Mouse (Mus musculus): ENCODE data around the gene Limch1. TPM values are rescaled to one million over a fixed set of nuclear protein-coding genes. Genes with fewer than 3 reads are reported as not detected.

Limch1 gene
- polyA plus RNA-seq, 1 experiment from 2014 or later, result 13.0 TPM

- 58% methylated on average over 2 of the region's 2 CpGs for WGBS
- Histone ChIP-seq H3K4me2 (ENCODE audit: low read depth, low read length) (no peak overlapping the region), H3K36me3 (ENCODE audit: control insufficient read depth, insufficient read depth, low read length) (no peaks in the 10 kb centered on the region), H3K27ac (ENCODE audit: low read length) (no peak overlapping the region), H3K4me3 (replicated peaks; ENCODE audit: low read length) (no peak overlapping the region), H3K9me3 (replicated peaks; ENCODE audit: control insufficient read depth, low read length) (no peaks in the 10 kb centered on the region), H3K27me3 (ENCODE audit: control insufficient read depth, insufficient read depth, low read length) (no peaks in the 10 kb centered on the region), H3K4me1 (ENCODE audit: control insufficient read depth, insufficient read depth, low read length) (no peaks in the 10 kb centered on the region), H3K9ac (ENCODE audit: low read length) (no peak overlapping the region)
- ATAC-seq (ENCODE audit: insufficient read depth, low FRiP score), result no peak
These were observed 221.5 kb downstream of the Limch1 start for GRCm38 (mm10) chr5:66967147-66967546.

GRCm38 (mm10) chr5:66967646-66968045 lies 222.0 kb downstream of the Limch1 start:
- Histone ChIP-seq H3K4me3 (replicated peaks; ENCODE audit: low read length) (peak overlapping the region; percentile 11; the same call in 1 of the 2 replicates), H3K4me2 (ENCODE audit: low read depth, low read length) (peak overlapping the region; percentile 36), H3K9me3 (replicated peaks; ENCODE audit: control insufficient read depth, low read length) (no peaks in the 10 kb centered on the region), H3K27ac (ENCODE audit: low read length) (no peak overlapping the region), H3K36me3 (ENCODE audit: control insufficient read depth, insufficient read depth, low read length) (no peaks in the 10 kb centered on the region), H3K9ac (ENCODE audit: low read length) (no peak overlapping the region), H3K4me1 (ENCODE audit: control insufficient read depth, insufficient read depth, low read length) (no peaks in the 10 kb centered on the region), H3K27me3 (ENCODE audit: control insufficient read depth, insufficient read depth, low read length) (no peaks in the 10 kb centered on the region)
- ATAC-seq (ENCODE audit: insufficient read depth, low FRiP score), result no peak
- 57% methylated on average over 4 of the region's 4 CpGs for WGBS

GRCm38 (mm10) chr5:66968059-66968833 lies 222.6 kb downstream of the Limch1 start:
- H3K9ac ChIP-seq (ENCODE audit: low read length), result no peak overlapping the region
- H3K9me3 ChIP-seq (replicated peaks; ENCODE audit: control insufficient read depth, low read length), result no peaks in the 10 kb centered on the region
- 16% methylated on average over 23 of the region's 23 CpGs for WGBS
- no peaks in the 10 kb centered on the region for H3K27me3 ChIP-seq (ENCODE audit: control insufficient read depth, insufficient read depth, low read length)
- no peaks in the 10 kb centered on the region for H3K4me1 ChIP-seq (ENCODE audit: control insufficient read depth, insufficient read depth, low read length)
- H3K36me3 ChIP-seq (ENCODE audit: control insufficient read depth, insufficient read depth, low read length), result no peaks in the 10 kb centered on the region
- H3K4me2 ChIP-seq (ENCODE audit: low read depth, low read length), result peak overlapping the region; percentile 36
- H3K27ac ChIP-seq (ENCODE audit: low read length), result no peak overlapping the region
- ATAC-seq (ENCODE audit: insufficient read depth, low FRiP score), result 0 out of 2 replicates have a peak, but pooled peaks have one; percentile 58
- H3K4me3 ChIP-seq (replicated peaks; ENCODE audit: low read length), result peak overlapping the region; percentile 11

- no peak overlapping the region for H3K9ac ChIP-seq (ENCODE audit: low read length)
- no peak overlapping the region for H3K4me3 ChIP-seq (replicated peaks; ENCODE audit: low read length)
- no peaks in the 10 kb centered on the region for H3K9me3 ChIP-seq (replicated peaks; ENCODE audit: control insufficient read depth, low read length)
- H3K4me1 ChIP-seq (ENCODE audit: control insufficient read depth, insufficient read depth, low read length), result no peaks in the 10 kb centered on the region
- H3K4me2 ChIP-seq (ENCODE audit: low read depth, low read length), result no peak overlapping the region
- H3K27ac ChIP-seq (ENCODE audit: low read length), result no peak overlapping the region
- H3K27me3 ChIP-seq (ENCODE audit: control insufficient read depth, insufficient read depth, low read length), result no peaks in the 10 kb centered on the region
- ATAC-seq (ENCODE audit: insufficient read depth, low FRiP score), result no peak
- H3K36me3 ChIP-seq (ENCODE audit: control insufficient read depth, insufficient read depth, low read length), result no peaks in the 10 kb centered on the region
- WGBS, result 67% methylated on average over 19 of the region's 19 CpGs
These were observed 223.5 kb downstream of the Limch1 start for GRCm38 (mm10) chr5:66968925-66969711.

- WGBS, result 90% methylated on average over 8 of the region's 8 CpGs
- no peak for ATAC-seq (ENCODE audit: insufficient read depth, low FRiP score)
- no peaks in the 10 kb centered on the region for H3K9me3 ChIP-seq (replicated peaks; ENCODE audit: control insufficient read depth, low read length)
- no peaks in the 10 kb centered on the region for H3K27me3 ChIP-seq (ENCODE audit: control insufficient read depth, insufficient read depth, low read length)
- H3K4me2 ChIP-seq (ENCODE audit: low read depth, low read length), result no peak overlapping the region
- peaks cover 4% of the 10 kb centered on the region; the same call in 1 of the 2 replicates for H3K4me1 ChIP-seq (ENCODE audit: control insufficient read depth, insufficient read depth, low read length)
- H3K9ac ChIP-seq (ENCODE audit: low read length), result no peak overlapping the region
- H3K27ac ChIP-seq (ENCODE audit: low read length), result no peak overlapping the region
- H3K4me3 ChIP-seq (replicated peaks; ENCODE audit: low read length), result no peak overlapping the region
- no peaks in the 10 kb centered on the region for H3K36me3 ChIP-seq (ENCODE audit: control insufficient read depth, insufficient read depth, low read length)
These were observed 230.0 kb downstream of the Limch1 start for GRCm38 (mm10) chr5:66975621-66976020.

GRCm38 (mm10) chr5:66979332-66980218 lies 233.9 kb downstream of the Limch1 start:
- H3K4me3 ChIP-seq (replicated peaks; ENCODE audit: low read length), result no peak overlapping the region
- H3K9ac ChIP-seq (ENCODE audit: low read length), result no peak overlapping the region; the same call in 1 of the 2 replicates
- 55% methylated on average over 19 of the region's 19 CpGs for WGBS
- H3K4me1 ChIP-seq (ENCODE audit: control insufficient read depth, insufficient read depth, low read length), result peaks cover 4% of the 10 kb centered on the region; the same call in 1 of the 2 replicates
- no peaks in the 10 kb centered on the region for H3K9me3 ChIP-seq (replicated peaks; ENCODE audit: control insufficient read depth, low read length)
- H3K4me2 ChIP-seq (ENCODE audit: low read depth, low read length), result no peak overlapping the region
- ATAC-seq (ENCODE audit: insufficient read depth, low FRiP score), result peak; percentile 66; the same call in 1 of the 2 replicates
- H3K36me3 ChIP-seq (ENCODE audit: control insufficient read depth, insufficient read depth, low read length), result no peaks in the 10 kb centered on the region
- no peaks in the 10 kb centered on the region for H3K27me3 ChIP-seq (ENCODE audit: control insufficient read depth, insufficient read depth, low read length)
- H3K27ac ChIP-seq (ENCODE audit: low read length), result no peak overlapping the region

GRCm38 (mm10) chr5:66980862-66981261 lies 235.2 kb downstream of the Limch1 start:
- no peak overlapping the region for H3K4me2 ChIP-seq (ENCODE audit: low read depth, low read length)
- ATAC-seq (ENCODE audit: insufficient read depth, low FRiP score), result no peak
- H3K27ac ChIP-seq (ENCODE audit: low read length), result no peak overlapping the region
- H3K4me3 ChIP-seq (replicated peaks; ENCODE audit: low read length), result no peak overlapping the region
- H3K36me3 ChIP-seq (ENCODE audit: control insufficient read depth, insufficient read depth, low read length), result no peaks in the 10 kb centered on the region
- no peaks in the 10 kb centered on the region for H3K27me3 ChIP-seq (ENCODE audit: control insufficient read depth, insufficient read depth, low read length)
- WGBS, result 89% methylated on average over 4 of the region's 4 CpGs
- H3K4me1 ChIP-seq (ENCODE audit: control insufficient read depth, insufficient read depth, low read length), result peaks cover 4% of the 10 kb centered on the region; the same call in 1 of the 2 replicates
- H3K9me3 ChIP-seq (replicated peaks; ENCODE audit: control insufficient read depth, low read length), result no peaks in the 10 kb centered on the region
- no peak overlapping the region for H3K9ac ChIP-seq (ENCODE audit: low read length)

GRCm38 (mm10) chr5:66983104-66983503 lies 237.5 kb downstream of the Limch1 start:
- Histone ChIP-seq H3K27me3 (ENCODE audit: control insufficient read depth, insufficient read depth, low read length) (no peaks in the 10 kb centered on the region), H3K4me2 (ENCODE audit: low read depth, low read length) (no peak overlapping the region), H3K9ac (ENCODE audit: low read length) (no peak overlapping the region), H3K4me3 (replicated peaks; ENCODE audit: low read length) (no peak overlapping the region), H3K27ac (ENCODE audit: low read length) (no peak overlapping the region), H3K4me1 (ENCODE audit: control insufficient read depth, insufficient read depth, low read length) (peaks cover 4% of the 10 kb centered on the region; the same call in 1 of the 2 replicates), H3K36me3 (ENCODE audit: control insufficient read depth, insufficient read depth, low read length) (no peaks in the 10 kb centered on the region), H3K9me3 (replicated peaks; ENCODE audit: control insufficient read depth, low read length) (no peaks in the 10 kb centered on the region)
- WGBS, result 83% methylated on average over 5 of the region's 5 CpGs
- no peak for ATAC-seq (ENCODE audit: insufficient read depth, low FRiP score)

All from stomach, embryonic 16.5 days (tissue).